Mouse (Mus musculus) liver, adult 2 months (tissue): Measurements from ENCODE around the gene Chst8.

ENCODE experiments used
- CTCF ChIP-seq: fragments of 200-500 bp; IDR thresholded peaks from 2 replicates; pipeline ENCODE4 v1.5.1; 2011; ENCODE audit warnings: low read depth, low read length, control low read depth
- POLR2A ChIP-seq: fragments of 200-500 bp; IDR thresholded peaks from 2 replicates; pipeline ENCODE4 v1.6.1; 2011; ENCODE audit warnings: low read length, control low read depth; ENCODE audit not compliant: insufficient read depth; ENCODE audit errors: extremely low read depth

DNA sequence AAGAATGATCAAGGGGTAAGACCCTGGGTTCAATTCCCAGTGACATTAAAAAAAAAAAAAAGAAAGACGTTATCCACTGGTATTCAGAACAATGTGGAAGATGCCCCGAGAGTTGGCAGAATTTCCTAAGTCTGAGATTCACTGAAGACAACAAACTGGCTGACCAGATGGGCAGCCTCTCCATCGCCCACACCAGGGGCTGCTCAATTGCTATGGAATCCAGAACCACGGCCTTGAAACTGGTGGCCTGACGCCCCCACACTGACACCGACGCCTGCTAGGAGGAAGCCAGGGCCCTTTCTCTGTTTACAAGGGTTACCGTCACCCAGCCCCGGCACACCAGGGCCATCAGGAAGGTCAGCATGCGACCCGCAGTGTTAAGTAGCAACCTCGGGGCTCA, 64.8 kb downstream of the Chst8 start:
- no peak for TF ChIP-seq CTCF
- TF ChIP-seq POLR2A = no peak
